Mouse (Mus musculus) right cerebral cortex, postnatal 10 days (tissue): ENCODE data around the gene Ddx1.
"Not testable (repeated sequence)": the region's sequence is repeated elsewhere in the genome, so short reads cannot be mapped to it uniquely, and the experiment has no call there.

Experiments
- DNase-seq, 2 experiments: peaks; one replicate each; pipeline ENCODE4 v3.0.0; 2021; ENCODE audit warnings: low spot score in 2 of 2

Ddx1 gene

DNA sequence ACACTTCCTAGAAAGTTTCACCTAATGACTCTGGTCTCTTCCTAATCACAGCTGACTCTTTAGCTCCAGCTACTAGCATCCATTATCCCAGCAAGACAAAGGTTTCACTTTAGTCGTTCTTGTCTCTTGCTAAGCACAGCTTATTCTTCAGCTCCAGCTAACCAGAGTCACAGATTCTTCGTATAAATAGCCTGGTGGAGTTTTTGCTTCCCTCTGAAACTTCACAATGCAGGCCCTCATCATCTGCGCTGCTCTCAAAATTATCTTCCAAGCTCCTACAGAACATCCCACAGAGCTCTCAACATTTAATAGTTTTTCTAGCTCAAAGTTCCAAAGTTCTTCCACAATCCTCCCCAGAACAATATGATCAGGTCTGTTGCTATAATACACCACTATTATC is 43.3 kb downstream of the Ddx1 start:
- DNase-seq: no peak

DNA sequence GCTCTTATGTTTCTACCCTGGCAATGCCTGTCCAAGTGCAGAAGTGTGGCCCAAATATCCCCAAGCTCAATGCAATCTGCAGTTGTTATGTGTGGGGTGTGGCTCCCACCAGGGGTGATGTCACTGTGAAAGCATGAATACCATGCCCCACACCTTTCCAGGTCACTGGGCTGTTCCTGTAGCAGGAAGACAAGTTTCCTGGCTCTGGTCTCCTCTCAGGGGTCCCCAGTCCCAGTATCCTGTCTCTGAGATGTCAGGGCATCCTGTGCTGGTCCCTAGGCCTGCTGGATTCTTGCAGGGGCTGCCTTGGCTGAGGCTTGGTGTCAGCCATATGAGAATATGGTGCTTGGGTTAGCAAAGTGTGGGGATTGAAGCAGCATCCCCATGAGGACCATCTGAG is 46.7 kb downstream of the Ddx1 start:
- DNase-seq: no peak

DNA sequence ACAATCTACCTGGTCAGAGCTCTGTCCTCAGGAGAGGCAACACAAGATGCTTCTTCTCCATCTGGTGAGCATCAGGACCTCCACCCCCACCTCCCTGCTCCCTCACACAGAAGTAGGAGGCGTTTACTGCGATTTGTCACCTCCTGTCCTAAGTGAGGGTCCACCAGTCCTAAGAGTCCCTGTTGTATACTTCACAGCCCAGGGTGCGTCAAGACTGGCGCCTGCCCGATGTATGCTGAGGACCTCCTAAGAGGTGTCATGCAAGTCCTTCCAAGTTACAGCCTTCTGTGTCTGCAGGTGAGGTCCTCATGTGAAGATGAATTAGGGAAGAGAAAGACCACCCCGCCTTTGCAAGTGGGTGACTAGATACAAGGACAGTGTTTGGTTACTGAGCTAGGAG is 48.4 kb downstream of the Ddx1 start:
- DNase-seq: no peak

DNA sequence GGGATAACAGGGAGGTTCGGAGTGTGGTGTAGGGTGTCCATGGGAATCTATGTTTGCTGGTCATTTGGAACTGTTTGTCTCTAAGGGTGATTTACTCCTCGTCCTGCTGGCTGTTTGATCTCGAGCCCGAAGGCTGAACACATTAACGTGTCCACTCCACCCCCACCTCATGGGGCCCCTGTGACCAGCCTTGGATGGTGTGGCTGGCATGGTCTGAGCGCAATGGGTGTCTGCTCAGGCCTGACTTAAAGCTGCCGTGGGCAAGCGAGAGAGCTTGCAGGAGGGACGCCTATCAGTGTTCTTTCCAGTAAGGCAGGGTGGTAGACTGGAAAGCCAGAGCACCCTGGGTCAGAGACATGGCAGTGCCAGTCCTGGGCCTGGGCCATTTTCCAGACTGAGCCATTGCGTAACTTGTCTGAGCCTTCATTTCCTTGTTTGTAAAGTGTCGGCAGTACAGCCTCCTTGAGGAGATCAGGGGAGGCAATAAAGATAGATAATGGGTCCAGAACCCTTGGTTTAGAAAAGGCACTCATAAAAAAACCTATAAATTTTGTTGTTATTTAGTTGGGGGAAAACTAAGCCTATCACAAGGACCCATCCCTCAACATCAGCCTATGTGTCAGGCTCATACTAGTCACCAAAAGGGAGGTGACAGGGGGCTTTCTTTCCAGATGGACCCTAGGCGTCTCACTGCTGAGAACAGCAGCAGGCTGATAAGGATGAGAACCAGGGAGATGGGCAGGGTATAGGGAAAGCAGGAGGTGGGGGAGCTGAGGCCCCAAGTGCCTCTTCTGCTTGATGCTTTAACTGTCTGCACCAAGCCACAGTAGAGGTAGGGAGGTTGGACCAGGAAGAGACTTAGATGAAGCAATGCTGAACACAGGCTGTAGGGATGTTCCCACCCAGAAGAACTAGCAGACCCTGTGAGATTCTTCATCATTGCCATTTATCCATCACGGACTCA is 49.4 kb downstream of the Ddx1 start:
- DNase-seq: no peak

DNA sequence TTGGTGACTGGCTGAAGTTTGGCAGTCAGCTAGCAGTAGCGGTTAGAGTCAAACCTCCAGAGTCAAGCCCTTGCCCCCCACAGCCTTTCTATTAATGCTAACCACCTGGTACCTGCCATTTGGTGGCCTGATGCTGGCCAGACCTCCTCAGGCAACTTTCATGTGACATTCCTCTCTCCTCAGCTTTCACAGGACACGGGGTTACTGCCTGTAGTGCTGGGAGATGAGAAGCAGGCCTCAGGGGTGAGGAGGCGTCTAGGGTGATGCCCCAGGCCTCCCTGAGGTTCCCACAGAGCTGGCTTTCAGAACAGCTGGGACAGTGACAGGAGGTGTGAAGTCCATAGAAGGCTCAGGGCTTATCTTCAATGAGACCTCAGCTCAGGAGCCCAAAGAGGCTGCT is 50.9 kb downstream of the Ddx1 start:
- no peak for DNase-seq

DNA sequence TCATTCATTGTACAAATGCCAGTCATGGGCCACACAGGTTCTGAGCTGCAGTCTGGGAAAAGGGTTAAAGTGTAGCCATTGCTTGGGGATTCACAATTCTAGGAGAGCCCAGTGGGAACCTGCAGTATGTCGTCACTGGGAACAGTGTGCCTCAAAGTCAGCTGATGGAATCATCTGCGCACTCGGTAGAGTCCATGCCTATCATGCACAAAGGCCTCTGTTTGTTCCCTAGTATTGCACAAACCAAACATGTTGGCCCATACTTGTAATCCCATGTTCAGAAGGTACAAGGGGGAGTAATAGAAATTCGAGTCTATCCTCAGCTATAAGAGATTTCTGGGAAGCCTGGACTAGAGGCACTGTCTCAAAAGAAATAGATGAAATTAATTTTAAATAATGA is 52.9 kb downstream of the Ddx1 start:
- DNase-seq: no peak

DNA sequence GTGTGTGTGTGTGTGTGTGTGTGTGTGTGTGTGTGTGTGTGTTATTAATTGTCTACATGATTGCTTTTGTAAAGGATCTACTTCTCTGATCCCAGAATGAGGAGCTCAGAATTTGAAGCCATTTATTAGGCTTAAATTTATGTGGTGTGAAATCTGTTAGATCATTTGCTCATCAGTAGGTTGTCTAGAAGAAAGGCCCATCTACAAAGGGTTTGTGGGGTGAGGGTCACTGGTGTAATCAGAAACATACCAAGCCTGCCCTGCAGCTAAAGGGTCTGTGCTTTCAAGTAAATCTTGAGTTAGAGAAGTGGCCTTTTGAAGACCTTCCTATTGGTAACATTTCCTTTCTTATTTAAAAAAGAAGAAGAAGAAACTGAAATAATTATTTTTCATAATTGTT is 53.5 kb downstream of the Ddx1 start:
- DNase-seq: no peak

DNA sequence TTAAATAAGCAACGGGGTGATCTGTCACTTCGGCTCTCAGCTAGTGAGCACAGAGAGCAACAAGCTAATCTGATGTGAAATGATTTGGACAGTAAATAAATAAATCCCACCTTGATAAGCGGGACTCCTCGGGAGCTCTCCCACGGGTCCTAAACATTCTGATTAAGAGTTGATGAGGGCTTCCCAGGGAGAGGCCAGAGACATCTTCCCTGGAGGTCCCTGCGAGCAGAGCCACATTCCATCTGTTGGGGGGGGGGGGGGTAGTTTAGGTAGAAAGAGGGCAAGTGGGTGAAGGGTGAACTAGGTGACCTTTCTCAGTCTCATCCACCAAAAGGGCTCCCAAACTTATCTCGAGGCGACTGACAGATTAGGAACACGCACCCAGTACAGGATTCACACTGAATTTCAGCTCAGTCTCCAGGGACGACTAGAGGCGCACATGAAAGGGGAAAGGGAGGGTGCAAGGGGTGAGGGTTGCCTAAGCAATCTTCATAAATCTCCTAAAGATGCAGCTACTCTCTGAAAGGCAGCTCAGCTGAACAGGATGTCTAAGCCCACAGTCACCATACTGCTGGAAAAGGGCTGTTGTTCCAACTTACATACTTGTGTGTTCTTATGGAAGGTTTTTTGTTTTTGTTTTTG is 60.8 kb downstream of the Ddx1 start:
- no peak for DNase-seq

DNA sequence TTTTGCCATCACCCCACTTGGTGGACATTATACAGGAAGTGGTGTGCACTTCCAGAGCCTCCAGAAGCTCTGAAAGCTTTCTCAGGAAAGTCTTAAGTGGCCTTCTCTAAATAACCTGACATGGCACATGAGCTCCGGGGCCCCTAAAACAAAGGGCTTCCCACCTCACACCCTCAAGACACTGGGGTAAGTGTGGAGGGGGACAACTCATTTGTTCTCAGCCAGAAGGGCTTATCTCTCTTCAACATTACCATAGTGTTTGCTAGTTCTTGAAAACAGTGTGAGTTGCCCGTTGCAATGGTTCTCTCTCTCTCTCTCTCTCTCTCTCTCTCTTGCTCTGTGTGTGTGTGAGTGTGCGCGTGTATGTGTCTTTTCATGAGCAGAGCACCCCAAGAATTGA is 62.8 kb downstream of the Ddx1 start:
- DNase-seq: no peak

DNA sequence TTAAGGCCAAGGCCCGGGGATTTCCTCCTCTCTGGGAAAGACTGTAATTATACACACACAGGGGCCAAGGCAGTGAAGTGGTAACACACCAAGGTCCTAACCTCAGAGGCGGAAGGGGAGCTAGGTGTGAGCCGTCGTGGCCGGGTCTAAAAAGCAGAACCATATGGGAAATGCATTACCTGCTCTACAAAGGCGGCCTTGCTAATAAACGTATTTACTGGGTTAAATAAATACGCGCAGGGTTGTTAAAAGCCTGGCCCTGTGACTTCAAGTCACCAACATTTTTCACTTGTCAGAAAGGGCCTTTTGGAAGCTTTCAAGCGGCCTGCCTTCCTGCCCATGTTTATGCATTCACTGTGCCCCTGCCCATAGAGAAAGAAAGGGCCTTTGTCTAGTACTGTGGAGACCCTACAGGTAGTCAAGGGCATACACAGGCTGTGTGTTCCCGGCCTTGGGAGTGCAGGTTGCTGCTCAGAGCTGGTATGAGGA is 64.1 kb downstream of the Ddx1 start:
- no peak for DNase-seq

DNA sequence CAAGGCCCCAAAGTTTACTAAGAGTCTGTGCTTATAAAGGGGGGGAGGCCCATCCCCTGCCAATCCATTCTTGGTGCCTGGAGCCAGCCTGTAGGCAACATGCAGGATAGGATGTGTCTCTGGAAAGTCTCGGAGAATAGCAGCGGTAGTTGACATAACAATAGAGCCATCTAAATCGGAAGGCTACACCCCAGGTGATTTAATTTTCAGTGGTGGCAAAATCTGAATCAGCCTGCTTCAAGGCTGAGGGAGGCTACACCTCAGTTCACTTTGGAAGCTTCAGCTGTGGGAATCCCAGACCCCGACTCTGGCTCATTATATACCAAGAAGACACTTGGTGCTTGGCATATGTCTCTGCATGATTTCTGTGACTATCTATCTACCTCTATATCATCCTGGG is 64.9 kb downstream of the Ddx1 start:
- DNase-seq: not testable (repeated sequence)

DNA sequence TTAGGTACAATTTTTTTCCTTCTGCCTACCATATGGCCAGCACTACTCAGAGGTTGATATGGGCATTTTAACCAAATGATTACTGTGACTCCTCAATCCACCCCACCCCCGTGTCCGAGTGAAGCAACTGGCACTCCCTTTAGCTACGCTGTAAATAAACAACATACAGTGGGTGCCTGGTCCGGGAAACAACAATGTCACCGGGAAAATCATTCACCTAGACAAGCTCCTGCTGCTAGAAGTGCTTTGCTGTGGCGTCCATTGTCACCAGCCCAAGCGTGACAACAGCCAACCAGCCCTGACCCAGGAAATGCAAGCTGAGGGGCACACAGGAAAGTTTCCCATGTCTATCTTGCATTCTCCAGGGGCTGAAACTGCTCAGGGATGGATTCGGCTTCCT is 66.8 kb downstream of the Ddx1 start:
- DNase-seq: no peak

DNA sequence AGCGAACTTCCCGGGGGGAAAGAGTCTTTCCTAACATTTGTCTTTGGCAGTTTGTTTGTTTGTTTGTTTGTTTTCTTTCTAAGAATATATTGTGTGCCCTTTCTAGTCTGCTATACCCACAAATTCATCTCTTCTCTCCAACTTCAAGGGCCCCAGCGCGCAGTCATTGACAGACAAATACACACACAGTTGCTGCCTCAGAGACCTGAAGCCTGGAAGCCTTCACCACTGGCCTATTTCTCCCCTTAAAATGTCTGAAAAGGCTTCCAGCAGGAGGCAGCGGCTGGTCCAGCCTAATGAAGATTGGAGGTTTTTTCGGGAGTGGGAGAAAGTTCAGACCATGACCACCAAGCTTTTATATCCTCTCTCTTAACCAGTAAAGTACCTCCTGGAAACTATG is 67.3 kb downstream of the Ddx1 start:
- no peak for DNase-seq

DNA sequence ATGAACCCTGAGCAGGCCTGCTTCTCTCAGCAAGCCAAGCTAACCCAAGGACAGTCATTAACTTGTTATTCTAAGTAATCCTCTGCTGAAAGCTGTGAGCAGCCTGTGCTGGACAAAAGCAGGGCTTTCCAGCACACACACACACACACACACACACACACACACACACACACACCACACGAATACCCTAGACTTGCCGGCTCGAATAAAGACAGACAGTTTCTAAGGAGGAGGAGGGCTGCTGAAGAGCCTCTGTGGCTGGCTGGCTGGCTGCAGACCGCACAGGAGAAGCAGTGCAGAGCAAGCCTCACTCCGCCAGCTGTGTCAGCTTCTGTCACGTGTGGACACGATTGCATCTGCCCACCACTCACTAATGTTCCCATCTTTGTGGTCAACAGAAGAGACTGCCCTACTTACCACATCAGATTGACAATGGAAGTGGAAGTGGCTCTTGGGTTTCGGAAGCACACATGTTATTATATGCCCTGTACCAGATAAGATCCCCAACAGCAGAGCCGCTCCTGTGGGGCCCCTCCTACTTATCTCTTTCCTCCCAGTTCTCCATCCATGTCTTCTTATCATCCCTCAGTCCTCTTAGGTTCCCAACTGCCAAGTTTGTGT is 68.2 kb downstream of the Ddx1 start:
- DNase-seq: peak; percentile 50 to 62

DNA sequence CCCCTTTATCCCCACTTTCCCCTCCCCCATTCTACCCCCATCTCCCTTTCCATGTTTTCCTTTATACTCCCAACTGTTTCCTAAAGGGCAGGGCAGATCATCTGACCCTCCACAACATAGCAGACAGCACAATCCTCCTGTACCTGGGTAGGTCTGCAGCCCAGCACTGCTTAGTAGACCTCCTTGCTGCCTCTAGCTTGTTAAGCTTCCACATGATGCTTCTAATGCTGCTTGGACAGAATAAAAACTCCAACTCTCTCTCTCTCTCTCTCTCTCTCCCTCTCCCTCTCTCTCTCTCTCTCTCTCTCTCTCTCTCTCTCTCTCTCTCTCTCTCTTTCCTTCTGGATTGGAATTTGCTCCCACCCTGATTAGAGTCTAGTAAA is 68.7 kb downstream of the Ddx1 start:
- no peak for DNase-seq

DNA sequence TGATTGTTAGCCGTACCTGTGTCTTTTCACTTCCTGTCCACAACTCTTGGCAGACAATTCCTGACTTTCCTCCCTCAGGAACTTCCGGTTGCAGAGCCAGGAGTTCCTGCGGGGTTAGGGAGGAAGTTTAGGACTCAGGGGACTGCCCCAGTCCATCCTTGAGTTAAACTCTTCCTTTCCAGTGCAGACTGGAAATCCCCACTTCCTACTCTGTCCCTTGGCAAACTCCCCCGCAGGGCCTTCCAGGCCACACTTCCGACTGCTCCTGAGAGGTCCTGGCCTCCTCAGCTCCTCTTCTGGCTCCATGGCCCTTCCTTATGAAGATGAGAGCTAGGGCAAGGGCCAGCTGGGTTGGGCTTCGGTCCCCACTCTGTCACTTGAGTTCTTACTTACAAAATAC is 71.4 kb downstream of the Ddx1 start:
- no peak for DNase-seq

DNA sequence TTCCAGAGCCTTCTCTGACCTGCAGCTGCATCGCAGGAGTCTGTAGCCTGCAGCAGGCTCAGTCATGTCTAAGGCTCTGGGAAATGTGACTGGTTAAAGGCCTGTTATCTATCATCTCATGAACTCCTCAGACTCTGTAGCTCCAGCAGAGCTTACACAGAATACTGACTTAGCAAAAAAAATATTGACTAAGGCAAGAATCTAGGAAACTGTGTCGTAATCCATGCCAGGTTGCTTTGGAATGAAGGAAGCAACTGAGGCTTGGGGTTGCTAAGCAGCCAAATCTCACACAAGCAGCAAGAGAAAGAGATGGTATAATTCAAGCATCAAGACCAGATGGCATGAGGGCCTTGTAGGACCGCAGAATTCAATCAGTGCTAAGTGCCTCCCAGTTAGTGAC is 72.1 kb downstream of the Ddx1 start:
- DNase-seq: peak; percentile 57 to 81

DNA sequence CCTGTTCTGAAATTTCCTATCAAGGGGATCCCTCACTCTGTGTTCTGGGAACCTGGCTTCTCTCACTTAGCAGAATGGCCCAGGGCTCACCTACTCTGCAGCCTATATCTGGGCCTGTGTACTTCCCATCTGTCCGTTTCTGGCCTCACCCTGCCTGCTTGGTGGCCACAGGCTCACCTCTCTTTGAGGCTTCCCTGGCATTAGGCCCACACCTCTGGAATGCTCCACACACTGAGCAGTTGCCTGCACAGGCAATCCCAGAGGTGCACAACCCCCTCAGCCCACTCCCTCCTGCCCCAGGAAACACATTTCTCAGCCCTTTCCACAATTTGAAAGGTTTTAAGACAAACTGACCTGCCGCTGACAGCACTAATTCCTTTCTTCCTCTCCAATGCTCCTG is 72.9 kb downstream of the Ddx1 start:
- peak in 1 of 2 experiments; percentile 29 for DNase-seq

DNA sequence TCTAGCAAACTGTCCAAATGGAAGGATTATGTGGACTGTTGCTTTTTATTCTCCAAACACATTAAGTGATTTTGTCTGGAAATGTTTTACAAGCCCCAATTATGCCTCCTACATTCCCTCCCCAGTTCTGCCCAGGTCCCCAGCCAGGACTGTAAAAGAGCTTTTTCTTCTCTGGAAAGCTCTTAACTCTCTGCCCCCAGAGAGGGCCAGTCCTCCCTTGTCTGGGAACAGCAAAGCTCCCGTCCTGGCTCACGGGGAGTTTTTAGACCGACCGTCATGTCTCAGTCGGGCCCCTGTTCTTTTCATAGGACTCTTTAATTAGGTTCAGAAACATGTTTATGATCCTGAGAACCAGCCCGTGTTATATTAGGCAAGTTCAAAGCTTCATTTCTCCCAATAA is 75.0 kb downstream of the Ddx1 start:
- no peak for DNase-seq

DNA sequence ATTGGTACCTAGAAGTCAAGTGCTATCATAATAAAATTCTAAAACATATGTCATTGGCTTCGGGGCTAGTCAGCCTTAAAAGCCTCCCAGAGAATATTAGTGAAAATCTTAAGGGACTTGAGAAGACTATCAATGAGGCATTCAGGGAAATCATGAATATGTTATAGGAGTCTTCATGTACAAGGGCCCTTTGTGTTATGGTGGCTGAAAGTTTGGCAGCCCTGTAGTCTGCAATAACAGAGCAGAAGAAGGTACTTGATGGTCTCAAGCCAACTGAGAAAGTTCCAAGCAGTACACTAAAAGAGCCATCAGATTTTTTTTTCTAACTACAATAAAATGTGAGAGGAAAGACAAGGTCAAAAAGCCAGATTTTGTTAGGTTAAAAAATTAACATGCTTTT is 80.9 kb downstream of the Ddx1 start:
- DNase-seq: no peak

DNA sequence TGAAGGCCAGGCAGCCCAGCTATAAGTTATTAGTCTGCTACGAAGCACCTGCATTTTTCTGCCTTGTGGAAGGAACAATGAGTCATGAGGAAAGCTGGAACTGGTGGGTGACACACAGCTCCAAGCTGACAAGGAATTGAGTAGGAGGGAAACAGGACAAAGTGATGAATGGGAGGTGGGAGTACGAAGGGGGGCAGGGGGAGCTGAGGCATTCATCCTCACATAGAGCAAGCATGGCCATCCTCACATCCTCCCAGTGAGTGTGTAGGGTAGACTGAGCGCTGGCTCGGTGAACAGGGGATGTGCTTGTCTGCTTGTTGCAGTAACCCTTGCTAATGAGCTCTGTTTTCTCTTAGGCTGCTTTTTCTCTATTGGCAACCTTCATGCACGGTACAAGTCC is 81.9 kb downstream of the Ddx1 start:
- peak; percentile 43 to 52 for DNase-seq
